Mouse (Mus musculus): ENCODE data around the gene Smyd1. TPM values are rescaled to one million over a fixed set of nuclear protein-coding genes. Genes with fewer than 3 reads are reported as not detected.

The Smyd1 gene
- total RNA-seq, 1 experiment from 2014 or later = 0.52 TPM

- no peak for DNase-seq
These were observed 117.9 kb downstream of the Smyd1 start for GRCm38 (mm10) chr6:71204166-71204565.

GRCm38 (mm10) chr6:71203674-71204073 lies 118.4 kb downstream of the Smyd1 start:
- no peak for DNase-seq

- no peak for DNase-seq
These were observed 120.1 kb downstream of the Smyd1 start for GRCm38 (mm10) chr6:71201925-71202324.

GRCm38 (mm10) chr6:71199612-71200011 lies 122.4 kb downstream of the Smyd1 start, which contains the start of gene Fabp1:
TSS of gene Fabp1 (plus strand) at chr6:71199827.
- DNase-seq = no peak

- DNase-seq = peak; percentile 7
These were observed 124.1 kb downstream of the Smyd1 start for GRCm38 (mm10) chr6:71197636-71198535.

- no peak for DNase-seq
These were observed 125.9 kb downstream of the Smyd1 start for GRCm38 (mm10) chr6:71196107-71196506.

- no peak for DNase-seq
These were observed 128.8 kb downstream of the Smyd1 start for GRCm38 (mm10) chr6:71193151-71193740.

GRCm38 (mm10) chr6:71190501-71190900 lies 131.5 kb downstream of the Smyd1 start:
- no peak for DNase-seq

GRCm38 (mm10) chr6:71189578-71189977 lies 132.5 kb downstream of the Smyd1 start:
- DNase-seq = peak; percentile 13

- no peak for DNase-seq
These were observed 137.0 kb downstream of the Smyd1 start for GRCm38 (mm10) chr6:71184941-71185604.

- no peak for DNase-seq
These were observed 141.4 kb downstream of the Smyd1 start for GRCm38 (mm10) chr6:71180596-71180995.

GRCm38 (mm10) chr6:71172812-71173580 lies 149.0 kb downstream of the Smyd1 start:
- no peak for DNase-seq

GRCm38 (mm10) chr6:71166551-71167169 lies 155.4 kb downstream of the Smyd1 start:
- peak; percentile 47 for DNase-seq

GRCm38 (mm10) chr6:71164394-71164793 lies 157.6 kb downstream of the Smyd1 start:
- peak; percentile 35 for DNase-seq

Small RNAs within 50 kb of the gene (microRNA-seq; reads per million reads assigned to microRNA genes)
- 21.8 to 37.3 reads per million in 2 experiments for gene Mir8112

Other genes starting within 250 kb of the Smyd1 start
- 13.7 and 14.0 TPM in 2 replicates for gene Thnsl2, start 177.8 kb downstream of the Smyd1 start, total RNA-seq (2021)
- 12.8 and 306 TPM in 2 replicates for gene Fabp1, start 122.4 kb downstream of the Smyd1 start, total RNA-seq (2021)
- gene Krcc1, start 50.6 kb downstream of the Smyd1 start, total RNA-seq (2021) = 66.7 and 72.4 TPM in 2 replicates
- 1.1 and 7.5 TPM in 2 replicates for gene Cd8b1, start 555 bp upstream of the Smyd1 start, total RNA-seq (2021)
- 1.5 and 6.6 TPM in 2 replicates for gene Cd8a, start 51.2 kb upstream of the Smyd1 start, total RNA-seq (2021)
- gene Rmnd5a, start 118.4 kb upstream of the Smyd1 start, total RNA-seq (2021) = 72.6 and 78.7 TPM in 2 replicates
- gene Rnf103, start 171.7 kb upstream of the Smyd1 start, total RNA-seq (2021) = 28.5 and 30.6 TPM in 2 replicates
- 99.8 and 107 TPM in 2 replicates for gene Chmp3, start 221.6 kb upstream of the Smyd1 start, total RNA-seq (2021)

All from adrenal gland, postnatal 14 days (tissue).